Mouse (Mus musculus) heart, embryonic 10.5 days (tissue): ENCODE results near the gene Draxin. TPM values are rescaled to one million over a fixed set of nuclear protein-coding genes. Genes with fewer than 3 reads are reported as not detected.

Experiments
- DNase-seq: peaks from one replicate; pipeline ENCODE4 v3.0.0-alpha.2; 2017; ENCODE audit warnings: low spot score
- H3K27ac ChIP-seq: fragments of 300-500 bp; sonication (generic); 2 replicates; pipeline ENCODE4 v1.5.1; 2016; ENCODE audit warnings: mild to moderate bottlenecking
- H3K27me3 ChIP-seq: fragments of 300-500 bp; sonication (generic); 2 replicates; pipeline ENCODE4 v1.6.1; 2016; ENCODE audit warnings: mild to moderate bottlenecking; ENCODE audit not compliant: poor library complexity, insufficient read depth, severe bottlenecking
- H3K36me3 ChIP-seq: fragments of 300-500 bp; sonication (generic); 2 replicates; pipeline ENCODE4 v1.6.1; 2016; ENCODE audit warnings: mild to moderate bottlenecking, moderate library complexity
- H3K4me1 ChIP-seq: fragments of 300-500 bp; sonication (generic); 2 replicates; pipeline ENCODE4 v1.6.1; 2016; ENCODE audit warnings: mild to moderate bottlenecking
- H3K4me3 ChIP-seq: fragments of 300-500 bp; sonication (generic); 2 replicates; pipeline ENCODE4 v1.5.1; 2016; ENCODE audit warnings: mild to moderate bottlenecking, moderate library complexity
- H3K9me3 ChIP-seq: fragments of 300-500 bp; sonication (generic); 2 replicates; pipeline ENCODE4 v1.6.1; 2016; ENCODE audit warnings: mild to moderate bottlenecking, moderate library complexity
- WGBS: fragments of 180-500 bp; shearing (Covaris S2); methylation state at CpG from one replicate; pipeline ENCODE4 v1.1.7; 2016; 5-methylcytosine and 5-hydroxymethylcytosine counted together
- polyA plus RNA-seq: library from polyadenylated mRNA; unstranded; fragments of >200 nt; fragmentation: Nextera tagmentation; extraction: Ambion mirVana; gene quantifications from 2 replicates; pipeline ENCODE4 v1.2.1, GENCODE M21; 2016

The Draxin gene
- polyA plus RNA-seq, 1 experiment from 2014 or later: 0.48 TPM

DNA sequence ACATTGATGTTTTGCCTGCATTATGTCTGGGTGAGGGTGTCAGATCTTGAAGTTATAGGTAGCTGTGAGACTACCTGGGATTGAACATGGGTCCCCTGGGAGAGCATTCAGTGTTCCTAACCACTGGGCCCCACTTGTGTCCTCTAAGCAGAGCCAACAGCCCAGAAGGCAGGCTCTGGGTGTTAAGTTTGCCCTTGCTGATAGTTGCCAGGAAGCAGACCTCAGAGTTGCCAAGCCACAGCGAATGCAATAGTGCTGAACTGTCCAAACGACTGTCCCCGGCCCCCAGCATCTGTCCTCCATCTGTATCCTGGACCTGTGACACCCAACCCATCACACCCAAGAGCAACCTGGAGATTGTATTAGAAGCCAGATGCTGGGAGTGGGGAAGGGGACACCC is 31.8 kb downstream of the Draxin start:
- DNase-seq: no peak
- Histone ChIP-seq H3K27ac (no peak overlapping the region), H3K9me3 (no peaks in the 10 kb centered on the region), H3K36me3 (no peaks in the 10 kb centered on the region), H3K27me3 (peaks cover 4% of the 10 kb centered on the region; the same call in 1 of the 2 replicates), H3K4me1 (peaks cover 19% of the 10 kb centered on the region), H3K4me3 (no peak overlapping the region)
- 68% methylated on average over 3 of the region's 3 CpGs for WGBS

DNA sequence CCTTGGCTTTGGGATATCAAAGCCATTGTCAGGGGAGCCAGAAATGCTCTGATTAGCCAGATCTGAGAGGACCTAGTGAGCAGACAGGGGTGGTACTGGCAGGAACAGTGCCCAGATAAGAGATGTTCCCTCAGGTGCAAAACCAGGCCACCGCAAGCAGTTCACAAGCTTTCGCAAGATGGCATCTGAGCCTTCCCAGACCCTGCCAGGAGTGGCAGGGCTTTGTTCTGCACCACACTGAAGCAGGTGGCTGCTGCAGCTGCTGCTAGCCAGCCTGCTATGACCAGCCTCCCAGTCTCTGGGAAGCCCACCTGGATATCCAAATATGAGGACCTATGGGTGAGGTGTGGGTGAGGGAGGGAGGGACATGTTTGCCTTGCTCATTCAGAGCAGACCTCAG is 32.6 kb downstream of the Draxin start:
- no peak overlapping the region for H3K27ac ChIP-seq
- H3K27me3 ChIP-seq: peaks cover 4% of the 10 kb centered on the region; the same call in 1 of the 2 replicates
- no peaks in the 10 kb centered on the region for H3K9me3 ChIP-seq
- 94% methylated on average over 2 of the region's 2 CpGs for WGBS
- H3K4me3 ChIP-seq: no peak overlapping the region
- peaks cover 19% of the 10 kb centered on the region for H3K4me1 ChIP-seq
- H3K36me3 ChIP-seq: no peaks in the 10 kb centered on the region
- no peak for DNase-seq

DNA sequence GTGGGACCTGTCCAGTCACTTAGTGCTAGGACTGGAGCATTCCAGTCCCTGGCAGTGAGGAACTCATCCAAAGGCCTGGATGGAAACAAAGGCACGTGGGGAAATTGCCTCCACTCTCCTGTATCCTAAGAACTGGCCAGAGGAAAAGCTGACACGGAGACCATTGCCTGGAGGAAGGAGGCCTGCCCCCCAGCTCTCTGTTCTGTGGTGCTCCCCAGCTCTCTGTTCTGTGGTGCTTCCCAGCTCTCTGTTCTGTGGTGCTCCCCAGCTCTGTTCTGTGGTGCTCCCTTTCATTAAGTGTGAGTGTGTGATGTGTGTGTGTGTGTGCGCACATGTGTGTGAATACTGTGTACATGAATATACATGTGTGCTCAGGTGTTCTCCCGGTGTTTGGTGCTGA is 35.4 kb downstream of the Draxin start:
- Histone ChIP-seq H3K4me1 (peaks cover 9% of the 10 kb centered on the region; the same call in 1 of the 2 replicates), H3K36me3 (no peaks in the 10 kb centered on the region), H3K27me3 (no peaks in the 10 kb centered on the region; the same call in 1 of the 2 replicates), H3K27ac (no peak overlapping the region), H3K4me3 (no peak overlapping the region), H3K9me3 (no peaks in the 10 kb centered on the region)
- WGBS: 70% methylated on average over 4 of the region's 4 CpGs
- DNase-seq: no peak

DNA sequence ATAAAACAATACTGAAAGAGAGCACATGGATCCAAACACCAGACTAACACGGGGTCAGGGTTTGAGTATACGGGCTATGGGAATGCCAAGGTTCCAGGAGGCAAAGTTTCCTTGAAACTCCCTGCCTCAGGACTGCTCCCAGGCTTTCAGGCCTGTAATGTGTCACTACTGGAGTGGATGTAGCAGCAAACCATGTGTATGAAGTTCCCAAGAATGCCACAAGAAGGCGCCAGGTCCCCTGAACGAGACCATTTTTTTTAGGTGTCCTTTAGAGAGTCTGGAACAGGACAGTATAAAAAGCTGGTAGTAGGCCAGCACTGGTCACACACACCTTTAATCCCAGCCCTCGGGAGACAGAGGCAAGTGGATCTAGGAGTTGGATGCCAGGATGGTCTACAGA is 36.3 kb downstream of the Draxin start:
- H3K4me1 ChIP-seq: peaks cover 9% of the 10 kb centered on the region; the same call in 1 of the 2 replicates
- H3K27ac ChIP-seq: no peak overlapping the region
- H3K36me3 ChIP-seq: no peaks in the 10 kb centered on the region
- no peak for DNase-seq
- 85% methylated on average over 5 of the region's 5 CpGs for whole genome bisulfite sequencing
- no peaks in the 10 kb centered on the region for H3K9me3 ChIP-seq
- no peak overlapping the region for H3K4me3 ChIP-seq
- no peaks in the 10 kb centered on the region; the same call in 1 of the 2 replicates for H3K27me3 ChIP-seq

DNA sequence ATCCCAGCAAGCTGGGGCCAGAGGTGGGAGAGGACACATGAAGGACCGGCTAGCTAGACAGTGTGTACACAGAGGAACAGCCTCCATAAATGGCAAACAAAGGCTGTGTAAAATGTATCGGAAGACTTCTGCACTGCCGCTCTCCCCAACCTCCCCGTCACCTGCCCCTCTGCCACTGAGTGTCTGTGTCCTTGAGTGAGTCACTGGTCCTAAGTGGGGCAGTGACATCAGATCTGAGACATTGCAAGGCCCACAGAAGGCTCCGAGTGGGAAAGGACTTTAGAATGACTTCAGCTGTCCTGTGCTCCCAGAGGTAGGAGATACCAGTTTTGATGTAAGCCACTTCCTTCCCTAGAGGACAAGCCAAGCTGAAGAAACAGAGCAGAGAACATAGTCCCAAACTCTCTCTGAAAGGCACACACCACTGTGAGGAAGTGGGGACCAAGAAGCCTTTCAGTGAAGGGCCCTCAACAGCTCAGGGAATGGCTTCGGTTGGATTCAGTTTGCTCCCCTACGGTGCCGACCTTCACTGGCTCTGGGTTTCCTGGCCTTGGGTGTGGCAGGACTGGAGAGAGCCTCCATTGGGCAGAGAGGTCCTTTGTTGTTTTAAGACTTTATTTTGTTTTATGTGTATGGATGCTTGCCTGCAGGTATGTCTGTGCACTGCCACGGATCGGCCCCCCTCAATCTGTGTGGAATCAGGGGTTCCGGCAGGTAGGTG is 37.8 kb downstream of the Draxin start:
- no peaks in the 10 kb centered on the region for H3K9me3 ChIP-seq
- no peaks in the 10 kb centered on the region for H3K27me3 ChIP-seq
- 82% methylated on average over 11 of the region's 11 CpGs for WGBS
- H3K27ac ChIP-seq: no peak overlapping the region
- DNase-seq: no peak
- H3K36me3 ChIP-seq: no peaks in the 10 kb centered on the region
- peaks cover 13% of the 10 kb centered on the region for H3K4me1 ChIP-seq
- no peak overlapping the region for H3K4me3 ChIP-seq

DNA sequence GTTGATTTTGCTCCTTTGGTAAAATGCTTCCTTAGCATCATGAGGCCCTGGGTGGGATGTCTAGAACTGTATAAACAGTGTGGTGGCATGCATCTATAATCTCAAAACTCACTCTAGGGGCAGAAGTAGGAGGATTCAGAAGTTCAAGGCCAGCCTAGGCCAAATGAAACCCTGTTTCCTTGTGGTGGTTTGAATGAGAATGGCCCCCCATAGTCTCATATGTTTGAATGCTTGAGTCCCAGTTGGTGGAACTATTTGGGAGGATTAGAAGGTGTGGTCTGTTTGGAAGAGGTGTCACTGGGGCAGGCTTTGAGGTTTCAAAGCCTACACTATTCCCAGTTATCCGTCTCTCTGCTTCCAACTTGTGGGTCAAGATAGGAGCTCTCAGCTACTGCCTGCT is 39.3 kb downstream of the Draxin start:
- peaks cover 27% of the 10 kb centered on the region for H3K4me1 ChIP-seq
- WGBS: 88% methylated on average over 1 of the region's 1 CpGs
- H3K27me3 ChIP-seq: no peaks in the 10 kb centered on the region

DNA sequence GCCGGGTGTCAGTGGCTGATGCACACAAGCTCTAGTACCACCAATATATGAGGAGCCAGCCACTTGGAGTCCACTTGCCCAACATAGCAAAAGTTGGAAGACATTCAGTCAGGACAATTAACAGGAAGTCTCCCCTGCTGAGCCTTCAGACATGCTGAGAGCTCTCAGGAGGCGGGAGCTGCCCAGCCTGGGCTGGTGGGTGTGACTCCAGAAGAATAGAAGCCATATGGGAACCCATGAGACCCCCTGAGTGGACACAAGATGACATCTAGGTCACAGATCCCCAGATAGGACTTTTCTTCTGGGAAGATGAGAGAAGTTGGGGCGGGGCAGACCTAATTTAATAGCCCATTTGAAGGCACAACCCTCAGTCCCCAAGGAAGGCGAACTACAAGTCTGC is 41.3 kb downstream of the Draxin start:
- no peaks in the 10 kb centered on the region for H3K36me3 ChIP-seq
- H3K9me3 ChIP-seq: no peaks in the 10 kb centered on the region
- 52% methylated on average over 4 of the region's 4 CpGs for WGBS
- H3K27me3 ChIP-seq: no peaks in the 10 kb centered on the region
- no peak overlapping the region for H3K27ac ChIP-seq
- H3K4me1 ChIP-seq: peaks cover 36% of the 10 kb centered on the region
- no peak for DNase-seq
- no peak overlapping the region for H3K4me3 ChIP-seq

More for the DNA sequence above, 39.3 kb downstream of the Draxin start:
- no peak for DNase-seq
- no peaks in the 10 kb centered on the region for H3K36me3 ChIP-seq
- no peak overlapping the region for H3K4me3 ChIP-seq
- no peak overlapping the region for H3K27ac ChIP-seq
- no peaks in the 10 kb centered on the region for H3K9me3 ChIP-seq

DNA sequence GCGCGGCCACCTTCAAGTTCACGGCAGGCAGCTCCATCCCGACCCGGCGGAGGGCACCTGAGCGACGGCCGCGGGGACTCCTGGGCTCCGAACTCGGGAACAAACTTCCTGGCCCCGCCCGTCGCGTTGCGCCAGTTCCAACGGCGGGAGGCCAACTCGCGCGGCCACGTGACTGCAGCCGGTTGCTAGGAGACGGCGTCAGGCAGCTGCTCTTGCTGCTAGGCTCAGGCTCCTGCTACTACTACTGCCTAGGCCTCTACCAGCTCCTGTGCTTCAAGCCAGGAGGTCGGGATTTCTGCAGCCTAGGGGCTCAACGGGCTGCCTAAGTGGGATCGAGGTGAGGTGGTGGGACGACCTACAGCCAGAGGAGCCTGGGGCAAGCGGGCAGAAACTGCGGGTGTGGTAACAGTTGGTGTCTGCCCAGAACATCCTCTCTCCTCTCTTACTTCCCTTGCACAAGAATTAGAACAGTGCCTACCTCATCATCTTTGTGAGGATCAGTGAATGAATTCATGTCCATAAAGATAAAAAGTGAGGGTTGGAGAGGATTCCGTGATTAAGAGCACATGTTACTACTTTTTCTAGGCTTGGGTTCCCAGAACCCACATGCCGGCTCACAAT is 42.5 kb downstream of the Draxin start, which contains the start of gene Agtrap:
Gene Agtrap (minus strand): TSS at position 125 of the 621 bp plus-strand sequence.
- peak; percentile 96 for DNase-seq
- Histone ChIP-seq H3K27me3 (no peaks in the 10 kb centered on the region), H3K9me3 (no peaks in the 10 kb centered on the region), H3K27ac (peak within 1 kb of the TSS; percentile 94), H3K4me1 (peaks cover 47% of the 10 kb centered on the region), H3K36me3 (no peaks in the 10 kb centered on the region), H3K4me3 (peak within 1 kb of the TSS; percentile 88)
- 7% methylated on average over 34 of the region's 34 CpGs for WGBS

DNA sequence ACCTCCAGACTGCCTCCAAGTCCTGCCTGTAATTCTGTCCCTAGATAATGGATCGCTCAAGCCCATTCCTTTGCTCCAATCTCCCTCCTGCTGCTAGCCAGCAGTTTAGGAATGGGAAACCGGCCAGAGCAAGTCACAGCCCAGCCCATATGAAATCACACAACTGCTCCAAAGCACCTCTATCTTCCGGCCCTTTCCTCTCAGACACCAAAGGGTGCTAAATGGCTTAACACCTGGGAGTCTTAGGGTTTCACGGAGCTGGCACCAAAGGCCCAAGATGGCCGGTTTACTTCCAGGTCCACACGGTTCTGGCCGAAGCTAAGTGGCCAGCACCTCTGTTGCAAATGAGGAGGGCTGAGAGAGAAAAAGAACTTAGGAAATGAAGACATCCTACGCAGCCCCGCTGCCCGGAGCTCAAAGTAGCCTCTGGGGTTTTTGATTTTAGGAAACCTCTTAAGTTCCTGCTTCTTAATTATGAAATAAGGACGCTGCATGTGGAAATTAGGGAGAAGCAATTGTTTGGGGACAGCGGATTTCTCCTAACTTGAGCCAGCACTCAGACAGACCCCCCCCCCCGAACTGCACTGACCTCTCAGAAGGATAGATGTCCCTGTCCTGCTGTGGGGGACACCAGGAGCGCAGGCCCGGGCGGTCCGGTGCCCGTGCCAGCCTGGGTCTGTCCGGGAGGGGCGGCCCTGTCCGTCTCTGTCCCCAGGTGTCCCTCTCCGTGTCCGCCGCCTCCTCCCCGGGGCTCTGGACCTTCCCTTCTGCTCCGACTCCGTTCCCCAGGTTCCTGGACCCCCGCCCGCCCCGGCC is 43.2 kb downstream of the Draxin start:
- Histone ChIP-seq H3K27me3 (no peaks in the 10 kb centered on the region), H3K4me1 (peaks cover 55% of the 10 kb centered on the region), H3K9me3 (no peaks in the 10 kb centered on the region), H3K36me3 (no peaks in the 10 kb centered on the region), H3K27ac (peak overlapping the region; percentile 94), H3K4me3 (peak overlapping the region; percentile 88)
- no peak for DNase-seq
- WGBS: 2% methylated on average over 30 of the region's 30 CpGs

DNA sequence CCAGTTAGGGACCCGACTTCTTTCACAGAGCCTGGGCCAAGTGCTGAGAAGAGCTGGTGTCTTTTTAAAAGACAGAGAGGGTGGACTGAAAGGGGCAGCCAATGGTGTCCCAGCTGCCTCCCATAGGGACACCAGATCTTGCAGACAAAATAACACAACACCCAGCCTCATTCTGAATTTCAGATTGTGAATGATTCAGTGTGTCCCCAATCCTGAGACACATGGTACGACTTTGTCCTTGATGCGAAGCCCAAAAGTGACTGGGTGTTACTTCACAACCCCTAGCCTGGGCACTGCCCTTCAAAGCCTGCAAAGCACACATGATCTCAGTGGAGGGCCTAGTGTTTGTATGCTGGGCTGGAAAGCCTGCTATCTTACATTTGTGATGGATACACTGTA is 44.6 kb downstream of the Draxin start:
- H3K4me1 ChIP-seq: peaks cover 57% of the 10 kb centered on the region
- H3K9me3 ChIP-seq: no peaks in the 10 kb centered on the region
- no peak for DNase-seq
- 65% methylated on average over 3 of the region's 3 CpGs for WGBS
- peak overlapping the region; percentile 94 for H3K27ac ChIP-seq
- H3K36me3 ChIP-seq: peaks cover 11% of the 10 kb centered on the region
- no peaks in the 10 kb centered on the region for H3K27me3 ChIP-seq
- H3K4me3 ChIP-seq: no peak overlapping the region

DNA sequence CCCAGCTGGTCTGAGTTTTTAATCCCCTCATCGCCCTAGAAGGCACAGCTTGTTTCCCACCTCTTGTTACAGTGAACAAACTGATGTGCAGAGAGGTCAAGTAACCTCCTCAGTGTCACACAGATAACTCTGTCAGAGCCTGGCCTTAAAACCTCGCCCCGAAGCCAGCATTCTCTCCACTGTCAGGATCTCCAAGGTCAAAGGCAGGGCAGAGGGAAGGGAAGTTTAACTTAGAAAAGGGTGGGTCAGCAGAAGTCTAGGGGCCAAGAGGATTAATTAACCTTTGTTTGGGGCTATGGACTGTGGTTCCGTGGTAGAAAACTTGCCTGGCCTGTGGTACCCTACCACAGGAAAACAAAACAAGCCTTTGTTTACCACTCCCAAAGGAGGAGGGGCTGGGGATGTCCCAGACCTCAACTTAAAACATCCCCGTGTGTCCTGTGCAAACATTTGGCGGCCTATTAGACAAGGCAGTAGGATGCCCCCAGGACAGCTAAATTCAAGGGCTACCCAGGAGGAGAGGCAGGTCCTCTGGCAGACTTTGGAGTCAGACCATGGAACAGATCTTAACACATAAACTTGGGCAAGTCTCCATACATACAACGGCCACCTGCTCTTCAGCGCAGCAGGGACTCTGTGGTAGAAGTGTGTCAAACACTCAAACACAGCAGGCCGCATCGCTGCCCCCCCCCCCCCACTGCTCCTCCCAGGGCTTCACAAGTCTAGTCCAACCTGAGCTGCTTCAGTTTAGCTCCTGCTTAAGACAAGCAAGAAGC is 45.2 kb downstream of the Draxin start:
- no peak for DNase-seq
- H3K9me3 ChIP-seq: no peaks in the 10 kb centered on the region
- H3K27me3 ChIP-seq: no peaks in the 10 kb centered on the region
- 37% methylated on average over 10 of the region's 10 CpGs for WGBS
- H3K27ac ChIP-seq: peak overlapping the region; percentile 94
- no peak overlapping the region for H3K4me3 ChIP-seq
- H3K36me3 ChIP-seq: peaks cover 17% of the 10 kb centered on the region
- peaks cover 57% of the 10 kb centered on the region for H3K4me1 ChIP-seq

DNA sequence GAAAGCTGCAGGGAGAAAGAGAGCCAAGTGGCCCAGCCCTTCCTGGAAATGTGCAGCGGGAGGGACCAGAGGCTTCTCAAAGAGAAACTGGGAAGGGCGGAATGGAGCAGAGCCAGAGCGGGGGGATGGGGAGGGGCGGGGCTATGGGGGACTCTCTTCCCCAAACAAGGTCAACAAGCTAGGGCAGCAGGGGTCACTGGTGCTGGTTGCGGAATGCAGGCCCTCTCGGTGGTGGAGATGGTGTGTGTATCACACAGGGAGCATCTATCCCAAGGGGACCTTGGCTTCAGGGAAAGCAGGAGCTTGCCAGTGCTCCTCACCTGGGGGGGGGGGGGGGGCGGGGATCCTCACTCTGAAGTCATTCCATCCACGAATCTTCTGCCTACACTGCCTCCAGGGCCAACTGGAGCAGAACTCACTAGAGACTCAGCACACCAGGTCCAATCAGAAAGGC is 46.2 kb downstream of the Draxin start:
- Histone ChIP-seq H3K36me3 (peaks cover 28% of the 10 kb centered on the region), H3K27ac (peak overlapping the region; percentile 74), H3K4me3 (peak overlapping the region; percentile 19), H3K9me3 (no peaks in the 10 kb centered on the region), H3K27me3 (no peaks in the 10 kb centered on the region), H3K4me1 (peaks cover 57% of the 10 kb centered on the region)
- no peak for DNase-seq
- 8% methylated on average over 8 of the region's 8 CpGs for WGBS
